Mouse (Mus musculus) testis, postnatal 10 days (tissue): ENCODE measurements at regions not wholly inside any gene's neighbourhood (a gene's known extent, or its start where the extent isn't known, plus 50 kb on each side); places are given as distances from the start of the nearest gene placed in this dataset.

ENCODE experiments used
- DNase-seq: peaks from one replicate; pipeline ENCODE4 v3.0.0; 2021; ENCODE audit warnings: low spot score

DNA sequence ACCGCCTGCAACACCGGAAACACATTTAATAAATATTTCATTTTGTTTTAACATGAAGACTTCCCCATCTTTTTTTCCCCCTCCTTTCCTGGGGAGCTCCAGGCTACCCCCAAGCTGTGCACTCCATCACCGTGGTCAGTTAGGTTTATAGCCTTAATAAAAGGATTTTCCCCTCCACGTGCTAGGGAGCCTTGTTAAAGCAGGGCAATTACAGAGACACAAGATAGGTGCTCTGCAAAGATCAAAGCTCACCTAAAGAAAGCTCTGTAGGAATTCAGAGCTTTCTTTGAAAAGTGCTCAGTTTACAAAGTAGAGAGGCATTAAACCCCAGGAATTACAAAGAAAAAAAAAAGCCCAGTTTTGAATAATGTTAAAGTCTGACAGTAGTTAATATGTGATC, 61.6 kb upstream of the Etaa1 start:
- DNase-seq = no peak

DNA sequence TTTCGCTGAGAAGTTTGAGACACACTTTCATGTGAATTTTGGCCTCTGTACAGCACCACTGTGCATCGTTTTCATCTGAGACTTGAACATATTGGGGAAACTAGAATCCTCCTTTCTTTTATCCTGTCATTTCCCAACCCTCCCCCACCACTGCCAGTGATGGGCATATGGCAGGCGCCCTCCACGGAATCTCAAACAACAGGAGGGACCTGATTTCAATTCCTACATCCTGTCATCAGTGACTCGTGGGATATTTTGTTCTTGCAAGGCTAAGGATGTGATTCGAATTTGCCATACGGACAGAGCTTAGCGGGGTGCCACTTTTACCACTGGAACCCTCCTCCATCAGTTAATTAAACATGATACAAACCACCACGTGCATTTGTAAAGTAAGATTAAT, 60.9 kb upstream of the Etaa1 start:
- no peak for DNase-seq

DNA sequence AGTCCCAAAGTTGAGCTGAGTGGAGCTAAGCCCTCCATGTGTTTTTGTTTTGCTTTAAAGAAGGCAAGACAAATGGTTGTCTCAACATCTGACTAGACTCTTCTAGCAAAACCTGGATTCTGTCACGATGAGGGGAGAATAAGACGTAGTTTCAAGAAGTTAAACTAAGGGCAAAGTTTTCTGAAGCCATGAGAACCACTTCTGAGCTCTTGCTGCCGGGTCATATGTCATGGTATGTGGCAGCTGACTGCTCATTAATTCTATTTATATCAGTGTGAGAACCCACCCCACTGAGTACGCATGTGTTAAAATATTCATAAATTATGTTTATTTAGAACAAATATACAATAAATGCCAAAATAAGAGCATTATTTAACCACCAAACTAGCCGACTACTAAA, 58.4 kb upstream of the Etaa1 start:
- no peak for DNase-seq

DNA sequence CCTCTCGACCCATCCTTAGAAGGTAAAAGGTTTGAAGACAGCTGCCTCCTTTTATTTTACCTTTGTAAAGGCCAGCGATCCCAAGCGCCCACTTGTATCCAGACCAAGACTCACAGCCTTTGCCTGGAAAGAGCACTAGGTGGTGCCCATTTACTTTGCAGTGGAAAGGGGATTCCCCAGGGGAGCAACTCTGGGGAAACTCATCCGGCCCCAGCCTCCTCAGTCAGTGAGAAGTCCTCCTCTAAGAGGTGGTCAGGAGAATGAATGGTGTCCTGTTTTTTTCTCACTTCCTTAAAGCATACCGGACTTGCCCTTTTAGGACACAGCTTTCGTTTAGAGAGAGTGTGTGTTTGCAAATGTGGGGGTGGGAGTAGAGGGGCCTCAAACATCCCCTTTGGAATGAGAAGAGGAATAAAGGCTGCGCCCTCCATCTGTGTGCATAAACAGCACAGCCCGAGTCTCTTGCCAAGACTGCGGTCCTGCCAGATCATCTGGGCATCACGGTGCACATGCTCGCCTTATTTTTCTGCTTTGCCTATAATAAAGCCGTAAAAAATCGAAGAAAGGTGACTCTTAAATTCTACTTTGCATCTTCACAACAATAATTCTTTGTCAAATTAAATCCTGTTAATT, 57.5 kb upstream of the Etaa1 start:
- DNase-seq = peak; percentile 41

DNA sequence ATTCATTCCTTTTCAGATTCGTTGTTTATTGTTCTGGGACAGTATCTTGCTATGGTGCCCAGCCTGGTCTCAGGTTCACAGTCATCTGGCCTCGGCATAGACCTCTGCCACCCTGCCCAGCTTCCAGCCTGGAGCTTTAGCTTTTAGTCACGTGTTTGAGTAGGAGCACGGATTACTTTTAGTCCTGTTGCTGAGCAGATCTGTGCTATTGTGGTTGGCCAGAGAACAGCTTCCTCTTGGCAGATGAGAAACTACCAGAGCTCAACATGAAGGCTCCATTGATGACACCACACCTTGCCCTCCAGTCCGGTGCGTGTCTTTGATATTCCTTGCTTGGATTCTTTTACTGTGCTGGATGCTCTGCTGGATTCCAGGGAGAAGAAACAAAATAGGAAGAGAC, 54.5 kb upstream of the Etaa1 start:
- DNase-seq = no peak
